Mouse (Mus musculus) cerebral cortex, adult 2 months (tissue): ENCODE results near the gene Alg11.

ENCODE experiments used
- WGBS: fragments of 180-500 bp; shearing (Covaris S2); methylation state at CpG from one replicate; pipeline ENCODE4 v1.1.7; 2018; 5-methylcytosine and 5-hydroxymethylcytosine counted together

The Alg11 gene

GRCm38 (mm10) chr8:22061126-22061525, 605 bp downstream of the Alg11 start:
- under 1% methylated on average over 3 of the region's 3 CpGs for WGBS

GRCm38 (mm10) chr8:22079313-22080007, 18.9 kb downstream of the Alg11 start:
- WGBS, result 76% methylated on average over 9 of the region's 9 CpGs

- WGBS, result 94% methylated on average over 4 of the region's 4 CpGs
Observed at GRCm38 (mm10) chr8:22089226-22089625, 28.7 kb downstream of the Alg11 start.

- 63% methylated on average over 8 of the region's 8 CpGs for WGBS
Observed at GRCm38 (mm10) chr8:22091568-22091967, 31.0 kb downstream of the Alg11 start.

GRCm38 (mm10) chr8:22107020-22107419, 46.5 kb downstream of the Alg11 start:
- WGBS, result 82% methylated on average over 4 of the region's 4 CpGs
